Mouse (Mus musculus) liver, embryonic 14.5 days (tissue): ENCODE measurements around the gene Gpatch2. TPM values are rescaled to one million over a fixed set of nuclear protein-coding genes. Genes with fewer than 3 reads are reported as not detected.

Source experiments
- ATAC-seq: fragments of 200-750 bp; cut with Nextera tagmentation; 2 replicates; pipeline ENCODE4 v1.8.0; 2017; ENCODE audit warnings: moderate number of reproducible peaks, mild to moderate bottlenecking, moderate library complexity; ENCODE audit not compliant: insufficient read depth
- DNase-seq, 3 experiments: peaks; one replicate each; pipeline ENCODE4 v3.0.0-alpha.2; 2012 to 2013; ENCODE audit warnings: low read depth in 3 of 3, low spot score in 3 of 3
- H3K27ac ChIP-seq: fragments of 300-500 bp; sonication (generic); 2 replicates; pipeline ENCODE4 v1.5.1; 2014; ENCODE audit warnings: moderate library complexity, mild to moderate bottlenecking, control low read depth, inconsistent platforms
- H3K27me3 ChIP-seq: fragments of 300-500 bp; sonication (generic); 2 replicates; pipeline ENCODE4 v1.6.1; 2014; ENCODE audit warnings: mild to moderate bottlenecking, low read length, moderate library complexity; ENCODE audit not compliant: control insufficient read depth, insufficient read depth
- H3K36me3 ChIP-seq: fragments of 300-500 bp; sonication (generic); replicated peaks from 2 replicates; pipeline ENCODE4 v1.6.1; 2014; ENCODE audit warnings: low read depth; ENCODE audit not compliant: control insufficient read depth, insufficient read depth
- H3K4me1 ChIP-seq, 2 experiments: fragments of 200-500 bp in 1 of 2; fragments of 300-500 bp in 1 of 2; sonication (generic) in 1 of 2; replicated peaks; 2 replicates each; pipeline ENCODE4 v1.6.1; 2012 to 2014; ENCODE audit warnings: antibody characterized with exemption in 1 of 2, inconsistent platforms in 1 of 2, low read length in 1 of 2; ENCODE audit not compliant: control insufficient read depth in 2 of 2, insufficient read depth in 2 of 2
- H3K4me2 ChIP-seq: fragments of 300-500 bp; sonication (generic); 2 replicates; pipeline ENCODE4 v1.6.1; 2014; ENCODE audit warnings: low read depth, mild to moderate bottlenecking, control low read depth, moderate library complexity
- H3K4me3 ChIP-seq, 2 experiments: fragments of 200-500 bp in 1 of 2; fragments of 300-500 bp in 1 of 2; sonication (generic) in 1 of 2; 2 replicates each; pipeline ENCODE4 v1.5.1; 2012 to 2014; ENCODE audit warnings: low read depth in 2 of 2, low read length in 2 of 2, mild to moderate bottlenecking in 2 of 2, control low read depth in 1 of 2, inconsistent platforms in 1 of 2, moderate library complexity in 1 of 2; ENCODE audit not compliant: insufficient read depth in 1 of 2
- H3K9ac ChIP-seq: fragments of 300-500 bp; sonication (generic); replicated peaks from 2 replicates; pipeline ENCODE4 v1.6.1; 2014; ENCODE audit warnings: mild to moderate bottlenecking, control low read depth, moderate library complexity
- H3K9me3 ChIP-seq: fragments of 300-500 bp; sonication (generic); 2 replicates; pipeline ENCODE4 v1.6.1; 2016; ENCODE audit warnings: low read length, mixed read lengths; ENCODE audit not compliant: control insufficient read depth
- CTCF ChIP-seq: IDR thresholded peaks from 2 replicates; pipeline ENCODE4 v1.5.1; 2016; ENCODE audit warnings: antibody characterized with exemption, low read depth, control low read depth
- EP300 ChIP-seq: IDR thresholded peaks from 2 replicates; pipeline ENCODE4 v1.6.1; 2016; ENCODE audit warnings: antibody characterized with exemption, low read depth
- WGBS: fragments of 180-500 bp; shearing (Covaris S2); extraction: QIAGEN DNeasy Blood & Tissue Kit; methylation state at CpG from one replicate; pipeline ENCODE4 v1.1.7; 2014; ENCODE audit not compliant: insufficient replicate concordance; 5-methylcytosine and 5-hydroxymethylcytosine counted together
- polyA plus RNA-seq, 2 experiments: library from polyadenylated mRNA; depleted of rRNA in 1 of 2; stranded (reverse) in 1 of 2; unstranded in 1 of 2; fragments of >200 nt; fragmentation: Nextera tagmentation in 1 of 2; extraction: Ambion mirVana in 1 of 2; gene quantifications; 2 replicates each; pipeline versions ENCODE4 v1.2.1 to v1.2.3; 2012 to 2014

Gpatch2 gene
- polyA plus RNA-seq, 2 experiments, result 3.3 to 4.0 TPM

DNA sequence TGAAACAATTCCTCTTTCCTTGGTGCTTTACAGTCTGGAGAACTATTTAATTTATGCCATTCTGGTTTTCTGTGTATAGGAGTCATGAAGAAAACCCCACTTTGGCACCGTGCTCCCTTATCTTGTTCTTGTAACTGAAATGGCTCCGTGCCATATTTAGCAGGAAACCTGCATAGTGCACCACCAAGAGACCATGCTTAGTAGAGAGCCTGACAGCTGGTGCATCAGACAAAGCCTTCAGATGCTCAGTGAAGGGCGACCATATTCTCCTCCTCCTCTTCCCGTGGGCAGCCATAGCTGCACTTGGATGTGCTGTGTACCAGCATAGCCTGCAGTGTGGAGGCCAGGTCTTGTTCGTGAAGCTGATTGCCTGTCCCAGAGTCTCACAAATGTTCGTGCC lies 67.5 kb downstream of the Gpatch2 start:
- ATAC-seq, result no peak
- WGBS, result 48% methylated on average over 6 of the region's 6 CpGs
- DNase-seq, result no peak
- Histone ChIP-seq H3K4me3 (no peak overlapping the region), H3K4me1 (no peaks in the 10 kb centered on the region), H3K9ac (no peak overlapping the region), H3K4me2 (no peak overlapping the region), H3K36me3 (no peaks in the 10 kb centered on the region), H3K9me3 (no peaks in the 10 kb centered on the region), H3K27me3 (no peaks in the 10 kb centered on the region), H3K27ac (no peak overlapping the region)
- no peak for TF ChIP-seq EP300
- no peak for TF ChIP-seq CTCF

DNA sequence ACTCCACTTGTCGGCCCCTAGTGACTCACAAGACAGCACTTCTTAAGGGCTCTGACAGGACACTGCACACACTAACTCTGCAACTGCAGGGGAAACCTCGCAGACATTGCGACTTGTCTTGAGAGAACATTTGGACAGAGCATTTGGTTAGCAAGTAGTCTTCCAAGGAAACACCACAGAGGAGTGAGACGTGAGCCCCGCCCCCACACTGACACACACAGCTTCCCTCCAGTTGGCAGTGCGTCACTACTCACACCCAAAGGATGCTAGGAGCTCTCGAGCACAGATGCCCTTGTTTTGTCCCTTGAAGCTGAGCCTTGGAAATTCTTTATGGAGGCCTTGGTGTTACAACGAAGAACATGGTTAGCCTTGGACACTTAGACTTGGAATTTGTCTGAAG lies 70.4 kb downstream of the Gpatch2 start:
- TF ChIP-seq EP300 (no peak), CTCF (no peak)
- Histone ChIP-seq H3K9ac (no peak overlapping the region), H3K27me3 (no peaks in the 10 kb centered on the region), H3K4me2 (no peak overlapping the region), H3K9me3 (no peaks in the 10 kb centered on the region), H3K4me1 (no peaks in the 10 kb centered on the region), H3K36me3 (no peaks in the 10 kb centered on the region), H3K4me3 (no peak overlapping the region), H3K27ac (no peak overlapping the region)
- DNase-seq (no peak), ATAC-seq (no peak)
- 69% methylated on average over 8 of the region's 8 CpGs for WGBS

DNA sequence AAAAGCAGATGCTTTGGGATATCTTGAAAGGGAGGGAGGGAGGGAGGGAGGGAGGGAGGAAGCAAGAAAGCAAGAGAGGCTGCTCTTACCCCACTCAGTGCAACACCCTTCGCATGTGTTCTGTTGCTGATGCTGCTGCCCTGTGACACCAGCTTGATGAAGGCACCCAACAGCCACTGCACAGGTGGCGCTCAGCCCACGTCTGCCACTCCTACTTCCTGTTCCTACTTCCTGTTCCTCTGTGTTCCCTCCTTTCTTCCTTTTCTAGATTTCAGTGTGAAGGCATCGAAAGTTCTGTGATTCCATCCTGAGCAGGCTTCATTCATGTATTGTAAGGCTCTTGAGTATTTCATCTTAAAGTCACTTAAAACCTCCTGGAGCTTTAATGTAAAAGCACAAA lies 71.1 kb downstream of the Gpatch2 start:
- Histone ChIP-seq H3K36me3 (no peaks in the 10 kb centered on the region), H3K9me3 (no peaks in the 10 kb centered on the region), H3K27me3 (no peaks in the 10 kb centered on the region), H3K4me2 (no peak overlapping the region), H3K9ac (no peak overlapping the region), H3K27ac (no peak overlapping the region), H3K4me1 (no peaks in the 10 kb centered on the region), H3K4me3 (no peak overlapping the region)
- WGBS, result 60% methylated on average over 4 of the region's 4 CpGs
- no peak for DNase-seq
- TF ChIP-seq CTCF (no peak), EP300 (no peak)
- no peak for ATAC-seq

DNA sequence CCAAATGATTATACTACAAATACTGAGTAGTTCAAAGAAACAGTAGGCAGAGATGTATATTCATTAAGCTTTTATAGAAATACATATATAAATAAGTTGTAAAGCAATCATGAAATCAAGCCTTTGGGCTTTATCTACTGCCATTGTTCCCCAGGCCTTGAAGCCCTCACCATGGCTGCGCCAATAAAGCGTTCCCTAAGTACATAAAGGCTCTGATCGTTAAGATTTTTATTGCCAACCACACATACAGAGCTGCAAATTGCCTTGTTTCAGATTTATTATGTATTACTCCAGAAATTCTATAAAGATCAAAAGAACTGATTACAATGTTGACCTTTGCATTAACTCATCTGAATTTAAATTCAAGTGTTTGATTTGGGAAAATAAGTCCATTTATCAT lies 71.6 kb downstream of the Gpatch2 start:
- no peaks in the 10 kb centered on the region for H3K9me3 ChIP-seq
- WGBS, result 82% methylated on average over 3 of the region's 3 CpGs
- H3K4me3 ChIP-seq, result no peak overlapping the region
- ATAC-seq (no peak), DNase-seq (no peak)
- no peaks in the 10 kb centered on the region for H3K36me3 ChIP-seq
- H3K27me3 ChIP-seq, result no peaks in the 10 kb centered on the region
- no peak overlapping the region for H3K27ac ChIP-seq
- H3K4me1 ChIP-seq, result no peaks in the 10 kb centered on the region
- no peak for TF ChIP-seq CTCF
- no peak for TF ChIP-seq EP300
- no peak overlapping the region for H3K9ac ChIP-seq
- H3K4me2 ChIP-seq, result no peak overlapping the region

DNA sequence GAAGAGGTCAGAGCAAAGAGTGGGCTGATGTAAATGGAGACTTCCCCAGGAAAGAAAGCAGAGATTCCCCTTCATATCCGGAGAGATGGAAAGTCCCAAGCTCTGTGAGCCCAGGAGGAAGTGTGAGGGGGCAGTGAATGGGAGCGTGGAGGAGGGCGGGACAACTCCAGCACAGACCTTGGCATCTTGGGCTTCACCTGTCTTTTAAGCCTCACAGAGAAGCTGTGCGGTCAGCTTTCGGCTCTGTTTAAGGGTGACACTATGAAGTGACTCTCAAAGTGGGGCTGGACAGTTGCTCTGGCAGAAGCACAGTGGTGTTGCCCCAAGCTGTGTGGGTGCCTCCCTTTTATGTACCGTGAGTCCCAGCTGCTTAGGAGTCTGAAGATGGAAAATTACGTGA lies 74.9 kb downstream of the Gpatch2 start:
- Histone ChIP-seq H3K27me3 (no peaks in the 10 kb centered on the region), H3K9ac (no peak overlapping the region), H3K4me1 (no peaks in the 10 kb centered on the region; a peak in 1 of 4 replicates), H3K4me2 (no peak overlapping the region), H3K9me3 (no peaks in the 10 kb centered on the region), H3K36me3 (no peaks in the 10 kb centered on the region), H3K27ac (no peak overlapping the region), H3K4me3 (no peak overlapping the region)
- WGBS, result 78% methylated on average over 7 of the region's 7 CpGs
- TF ChIP-seq EP300, result no peak
- TF ChIP-seq CTCF, result no peak
- no peak for ATAC-seq
- no peak for DNase-seq
